Mouse (Mus musculus): Measurements from ENCODE around the gene Tnxb.
"Not testable (repeated sequence)": the region's sequence is repeated elsewhere in the genome, so short reads cannot be mapped to it uniquely, and the experiment has no call there.

Tnxb gene

GRCm38 (mm10) chr17:34729779-34730553 lies 59.6 kb downstream of the Tnxb start:
- DNase-seq (ENCODE audit: low read depth, low spot score) = not testable (repeated sequence)

DNA sequence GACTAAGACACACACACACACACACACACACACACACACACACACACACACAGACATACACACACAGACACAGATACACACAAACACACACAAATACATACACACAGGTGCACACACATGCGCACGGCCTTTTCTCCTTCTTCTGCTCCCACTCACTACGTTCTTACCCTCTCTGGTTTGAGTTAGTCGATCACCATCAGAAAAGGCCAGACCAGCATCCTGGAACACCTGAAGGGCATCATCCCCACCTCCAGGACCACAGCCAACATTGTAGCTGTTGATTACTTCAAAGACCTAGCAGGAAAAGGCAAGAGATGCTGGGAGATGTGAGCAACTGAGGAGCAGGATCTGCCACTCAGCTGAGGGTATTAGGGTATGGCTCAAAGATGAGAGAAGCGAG lies 67.1 kb downstream of the Tnxb start:
- not testable (repeated sequence) for DNase-seq (ENCODE audit: low read depth, low spot score)

GRCm38 (mm10) chr17:34739708-34740107 lies 69.4 kb downstream of the Tnxb start:
- DNase-seq (ENCODE audit: low read depth, low spot score) = not testable (repeated sequence)

GRCm38 (mm10) chr17:34740280-34740679 lies 69.9 kb downstream of the Tnxb start:
- DNase-seq (ENCODE audit: low read depth, low spot score) = no peak

GRCm38 (mm10) chr17:34743719-34744118 lies 73.4 kb downstream of the Tnxb start, which contains the start of gene C4b:
TSS of gene C4b (minus strand) at chr17:34743882.
- DNase-seq (ENCODE audit: low read depth, low spot score) = no peak

DNA sequence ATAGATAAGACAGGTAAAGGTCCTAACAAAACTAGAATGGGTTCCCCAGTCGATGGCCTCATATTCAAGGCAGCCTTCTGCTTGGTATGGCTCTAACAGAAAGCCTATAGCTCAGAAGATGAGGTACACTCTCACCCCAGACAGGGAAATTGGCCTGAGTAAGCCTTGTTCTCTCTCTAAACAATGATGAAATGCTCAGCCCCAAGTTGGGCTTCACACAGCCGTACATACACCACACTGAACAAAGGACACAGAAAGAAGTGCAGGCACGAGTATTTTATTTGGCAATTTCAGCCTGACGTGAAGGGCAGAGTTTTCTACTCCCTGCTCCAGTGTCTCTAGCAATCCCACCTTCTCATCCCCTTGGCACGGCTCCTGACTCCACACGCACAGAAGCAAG lies 73.9 kb downstream of the Tnxb start:
- DNase-seq (ENCODE audit: low read depth, low spot score) = no peak

DNA sequence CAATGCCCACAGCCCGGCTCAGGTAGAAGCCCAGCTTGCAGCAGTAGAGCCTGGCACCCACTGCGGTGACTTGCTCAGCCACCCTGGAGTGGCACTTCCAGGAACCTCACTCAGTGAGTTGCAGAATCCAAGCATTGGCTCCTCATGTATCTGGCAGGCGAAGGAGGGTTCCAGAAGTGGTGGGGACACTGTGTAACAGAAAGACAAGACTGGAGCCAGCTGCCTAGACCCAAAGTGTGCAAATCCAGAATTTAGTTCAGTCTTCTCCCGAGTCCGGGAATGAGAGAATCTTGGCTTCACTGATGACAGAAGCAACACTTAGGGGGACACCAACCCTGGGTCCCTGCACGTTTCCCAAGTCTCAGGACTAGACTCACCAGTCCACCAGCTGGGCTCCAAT lies 74.3 kb downstream of the Tnxb start:
- not testable (repeated sequence) for DNase-seq (ENCODE audit: low read depth, low spot score)

DNA sequence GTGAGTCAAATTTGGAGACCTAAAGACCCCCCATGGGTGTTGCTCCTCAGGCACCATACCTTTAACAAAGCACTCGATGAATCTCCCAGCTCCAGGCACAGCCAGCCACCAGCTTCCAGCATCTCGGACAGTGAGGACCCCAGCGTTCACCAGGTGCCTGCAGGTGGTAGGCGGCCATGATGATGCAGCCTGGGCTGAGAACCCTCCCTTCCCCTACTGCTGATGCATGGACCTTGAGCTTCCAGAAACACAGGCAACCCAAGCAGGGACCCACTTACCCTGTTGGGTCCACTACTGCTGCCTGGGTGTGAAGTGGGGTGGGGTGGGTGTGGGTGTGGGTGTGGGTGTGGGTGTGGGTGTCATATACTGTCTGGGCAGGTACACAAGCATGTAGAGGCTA lies 74.8 kb downstream of the Tnxb start:
- not testable (repeated sequence) for DNase-seq (ENCODE audit: low read depth, low spot score)

GRCm38 (mm10) chr17:34746531-34746930 lies 76.2 kb downstream of the Tnxb start:
- DNase-seq (ENCODE audit: low read depth, low spot score) = no peak

DNA sequence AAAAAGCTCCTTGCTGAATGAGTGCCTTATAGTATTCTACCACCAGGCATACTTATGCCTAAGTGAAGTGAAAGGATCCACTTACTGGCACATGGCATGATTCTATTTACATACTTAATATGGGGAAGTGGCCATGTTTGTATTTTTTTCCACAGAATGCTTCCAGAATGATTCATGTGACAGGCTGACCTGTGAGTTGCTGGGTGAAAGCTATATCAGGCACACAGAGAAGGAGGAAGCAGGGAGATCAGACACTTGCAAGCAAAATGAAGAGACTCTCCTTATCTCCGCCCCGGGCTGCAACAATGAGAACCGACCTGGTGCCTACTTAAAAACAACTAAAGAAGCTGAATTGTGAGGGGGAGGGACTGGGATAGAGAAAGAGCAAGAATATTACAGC lies 91.1 kb downstream of the Tnxb start:
- no peak for DNase-seq (ENCODE audit: low read depth, low spot score)

Measured in skeletal muscle tissue, adult 2 months (tissue).